Mouse (Mus musculus) intestine, embryonic 14.5 days (tissue): ENCODE measurements at regions not wholly inside any gene's neighbourhood (a gene's known extent, or its start where the extent isn't known, plus 50 kb on each side); places are given as distances from the start of the nearest gene placed in this dataset.
A peak's percentile ranks its signal among the peaks of the same experiment; 100 is the strongest.

Source experiments
- ATAC-seq: fragments of 200-750 bp; cut with Nextera tagmentation; replicated peaks from 2 replicates; pipeline ENCODE4 v1.8.0; 2017; ENCODE audit warnings: low read depth, moderate number of reproducible peaks, moderate TSS enrichment, moderate library complexity; ENCODE audit not compliant: low FRiP score, low TSS enrichment
- DNase-seq: peaks from one replicate; pipeline ENCODE4 v3.0.0-alpha.2; 2018; ENCODE audit warnings: low spot score
- H3K27ac ChIP-seq: fragments of 300-500 bp; sonication (generic); 2 replicates; pipeline ENCODE4 v1.5.1; 2014; ENCODE audit warnings: low read depth, mild to moderate bottlenecking, control low read depth
- H3K27me3 ChIP-seq: fragments of 300-500 bp; sonication (generic); replicated peaks from 2 replicates; pipeline ENCODE4 v1.6.1; 2014; ENCODE audit warnings: low read length, control low read depth; ENCODE audit not compliant: control insufficient read depth, insufficient read depth
- H3K36me3 ChIP-seq: fragments of 300-500 bp; sonication (generic); 2 replicates; pipeline ENCODE4 v1.6.1; 2014; ENCODE audit warnings: low read length, control low read depth; ENCODE audit not compliant: control insufficient read depth, insufficient read depth
- H3K4me1 ChIP-seq: fragments of 300-500 bp; sonication (generic); replicated peaks from 2 replicates; pipeline ENCODE4 v1.6.1; 2014; ENCODE audit warnings: low read length, control low read depth, mixed read lengths; ENCODE audit not compliant: control insufficient read depth, insufficient read depth
- H3K4me2 ChIP-seq: fragments of 300-500 bp; sonication (generic); 2 replicates; pipeline ENCODE4 v1.6.1; 2014; ENCODE audit warnings: low read length
- H3K4me3 ChIP-seq: fragments of 300-500 bp; sonication (generic); 2 replicates; pipeline ENCODE4 v1.5.1; 2014; ENCODE audit warnings: low read depth, low read length, control low read depth, mixed read lengths
- H3K9ac ChIP-seq: fragments of 300-500 bp; sonication (generic); 2 replicates; pipeline ENCODE4 v1.6.1; 2014; ENCODE audit warnings: mild to moderate bottlenecking, low read length
- H3K9me3 ChIP-seq: fragments of 300-500 bp; sonication (generic); 2 replicates; pipeline ENCODE4 v1.6.1; 2016; ENCODE audit warnings: low read length, control low read depth; ENCODE audit not compliant: control insufficient read depth
- WGBS: fragments of 180-500 bp; shearing (Covaris S2); extraction: QIAGEN DNeasy Blood & Tissue Kit; methylation state at CpG from one replicate; pipeline ENCODE4 v1.1.7; 2014; 5-methylcytosine and 5-hydroxymethylcytosine counted together

DNA sequence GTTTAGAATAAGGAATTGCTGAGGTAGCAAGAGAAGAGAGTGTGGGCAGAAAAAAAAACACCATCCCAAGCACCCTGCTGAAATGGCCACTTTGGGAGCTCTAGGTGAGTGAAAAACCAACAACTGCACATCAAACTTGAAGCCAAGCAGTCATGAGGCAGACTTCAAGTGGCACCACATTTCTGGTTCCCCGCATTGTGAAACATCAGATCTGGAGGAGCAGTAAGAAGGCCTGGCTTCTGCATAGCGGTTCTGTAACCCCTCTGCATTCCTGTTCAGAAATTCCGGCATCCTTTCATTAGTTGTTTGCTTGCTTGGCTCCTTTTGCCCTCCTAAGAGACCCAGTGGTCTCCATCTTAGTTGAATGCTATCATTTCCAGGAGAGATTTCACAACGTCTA lies 247.7 kb downstream of the Lmx1a start:
- Histone ChIP-seq H3K4me3 (no peak overlapping the region), H3K9me3 (no peaks in the 10 kb centered on the region), H3K4me2 (no peak overlapping the region), H3K27ac (no peak overlapping the region), H3K4me1 (no peaks in the 10 kb centered on the region), H3K36me3 (no peaks in the 10 kb centered on the region), H3K27me3 (no peaks in the 10 kb centered on the region), H3K9ac (no peak overlapping the region)
- 72% methylated on average over 4 of the region's 4 CpGs for WGBS
- ATAC-seq, result no peak
- no peak for DNase-seq

- DNase-seq, result no peak
- ATAC-seq, result no peak
- Histone ChIP-seq H3K4me2 (no peak overlapping the region), H3K9ac (no peak overlapping the region), H3K27me3 (no peaks in the 10 kb centered on the region), H3K4me1 (no peaks in the 10 kb centered on the region), H3K27ac (no peak overlapping the region), H3K4me3 (no peak overlapping the region), H3K9me3 (no peaks in the 10 kb centered on the region), H3K36me3 (no peaks in the 10 kb centered on the region)
- 69% methylated on average over 2 of the region's 2 CpGs for WGBS
Measured at GRCm38 (mm10) chr1:167938176-167938575, 249.1 kb downstream of the Lmx1a start.

GRCm38 (mm10) chr1:167942037-167942470 lies 253.0 kb downstream of the Lmx1a start:
- DNase-seq, result peak; percentile 60

DNA sequence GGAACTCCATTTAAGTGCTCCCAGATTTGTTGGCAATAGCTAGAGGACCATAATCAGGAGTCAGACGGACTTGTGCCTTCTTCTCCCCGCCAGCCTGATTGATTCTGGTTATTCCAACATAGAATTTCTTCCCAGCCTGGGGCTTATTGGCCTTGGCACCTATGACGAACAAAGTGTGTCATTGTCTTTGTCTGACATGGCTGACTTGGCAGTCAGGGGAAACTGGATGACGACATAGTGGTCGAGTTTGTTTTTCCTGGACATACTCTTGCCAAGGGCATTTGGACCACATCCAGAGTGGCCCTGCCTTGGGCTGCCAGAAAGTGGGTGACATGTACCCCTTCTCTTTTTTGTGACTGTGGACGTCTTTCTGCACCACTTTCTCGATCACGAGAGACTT lies 254.1 kb downstream of the Lmx1a start:
- H3K27me3 ChIP-seq, result no peaks in the 10 kb centered on the region
- whole genome bisulfite sequencing, result 85% methylated on average over 8 of the region's 8 CpGs
- H3K27ac ChIP-seq, result no peak overlapping the region

More at GRCm38 (mm10) chr1:167942037-167942470, 253.0 kb downstream of the Lmx1a start:
- H3K4me2 ChIP-seq, result no peak overlapping the region
- no peaks in the 10 kb centered on the region for H3K36me3 ChIP-seq
- H3K4me1 ChIP-seq, result no peaks in the 10 kb centered on the region
- ATAC-seq, result no peak
- H3K27ac ChIP-seq, result no peak overlapping the region
- H3K9me3 ChIP-seq, result no peaks in the 10 kb centered on the region
- H3K9ac ChIP-seq, result no peak overlapping the region
- no peaks in the 10 kb centered on the region for H3K27me3 ChIP-seq
- H3K4me3 ChIP-seq, result no peak overlapping the region
- 43% methylated on average over 8 of the region's 8 CpGs for WGBS

GRCm38 (mm10) chr1:167945615-167946252 lies 256.7 kb downstream of the Lmx1a start:
- Histone ChIP-seq H3K9ac (no peak overlapping the region), H3K4me3 (no peak overlapping the region), H3K4me1 (no peaks in the 10 kb centered on the region), H3K27ac (no peak overlapping the region), H3K4me2 (no peak overlapping the region), H3K36me3 (no peaks in the 10 kb centered on the region), H3K9me3 (no peaks in the 10 kb centered on the region), H3K27me3 (no peaks in the 10 kb centered on the region)
- DNase-seq (no peak), ATAC-seq (no peak)
- 75% methylated on average over 9 of the region's 9 CpGs for WGBS

More for the DNA sequence above, 254.1 kb downstream of the Lmx1a start:
- Histone ChIP-seq H3K9me3 (no peaks in the 10 kb centered on the region), H3K9ac (no peak overlapping the region), H3K4me3 (no peak overlapping the region), H3K4me1 (no peaks in the 10 kb centered on the region), H3K4me2 (no peak overlapping the region), H3K36me3 (no peaks in the 10 kb centered on the region)
- ATAC-seq (no peak), DNase-seq (no peak)

DNA sequence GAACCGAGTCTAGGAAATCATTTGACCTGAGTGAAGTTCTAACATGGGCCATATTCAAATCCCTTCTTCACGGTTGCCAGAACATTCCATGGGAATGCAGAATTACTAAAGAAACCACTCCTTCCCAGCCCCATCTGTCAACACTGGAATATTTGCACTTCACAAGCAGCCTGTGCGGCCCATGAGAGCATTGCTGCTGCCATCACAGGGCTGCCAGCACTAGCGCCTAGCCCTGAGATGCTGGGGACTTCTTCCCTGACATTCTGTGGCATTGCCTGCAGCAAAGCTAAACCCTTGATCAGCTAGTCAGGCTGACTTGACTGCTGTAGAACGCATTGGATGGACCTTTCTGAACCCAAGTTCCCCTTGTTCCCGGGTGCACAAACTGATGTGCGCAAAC lies 258.8 kb downstream of the Lmx1a start:
- H3K4me2 ChIP-seq, result no peak overlapping the region
- no peak overlapping the region for H3K9ac ChIP-seq
- no peaks in the 10 kb centered on the region for H3K9me3 ChIP-seq
- H3K36me3 ChIP-seq, result no peaks in the 10 kb centered on the region
- 80% methylated on average over 7 of the region's 7 CpGs for WGBS
- no peak overlapping the region for H3K27ac ChIP-seq
- no peak overlapping the region for H3K4me3 ChIP-seq
- ATAC-seq (no peak), DNase-seq (no peak)
- H3K4me1 ChIP-seq, result no peaks in the 10 kb centered on the region
- H3K27me3 ChIP-seq, result no peaks in the 10 kb centered on the region

DNA sequence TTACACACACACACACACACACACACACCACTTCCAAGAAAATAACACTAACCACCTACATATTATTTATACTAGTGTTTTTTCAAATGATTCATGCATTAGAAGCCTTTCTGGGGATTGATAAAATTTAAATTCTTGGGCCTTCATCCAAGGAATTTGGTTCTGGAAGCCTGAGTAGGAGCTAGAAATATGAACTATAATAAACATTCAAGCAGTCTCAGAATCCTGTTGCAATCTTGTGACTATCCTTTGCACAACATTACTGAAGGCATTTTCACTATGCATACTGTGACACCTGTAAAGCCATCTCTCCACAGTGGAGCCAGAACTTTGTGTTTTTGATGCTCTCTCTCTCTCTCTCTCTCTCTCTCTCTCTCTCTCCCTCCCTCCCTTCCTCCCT lies 262.7 kb downstream of the Lmx1a start:
- ATAC-seq (no peak), DNase-seq (no peak)
- H3K9me3 ChIP-seq, result no peaks in the 10 kb centered on the region
- no peak overlapping the region for H3K9ac ChIP-seq
- H3K36me3 ChIP-seq, result no peaks in the 10 kb centered on the region
- no peaks in the 10 kb centered on the region for H3K27me3 ChIP-seq
- H3K4me1 ChIP-seq, result no peaks in the 10 kb centered on the region
- no peak overlapping the region for H3K4me3 ChIP-seq
- no peak overlapping the region for H3K4me2 ChIP-seq
- H3K27ac ChIP-seq, result no peak overlapping the region

GRCm38 (mm10) chr1:167958531-167958930 lies 269.5 kb downstream of the Lmx1a start:
- DNase-seq (no peak), ATAC-seq (no peak)
- Histone ChIP-seq H3K27me3 (no peaks in the 10 kb centered on the region), H3K36me3 (no peaks in the 10 kb centered on the region), H3K9me3 (no peaks in the 10 kb centered on the region), H3K4me1 (no peaks in the 10 kb centered on the region), H3K27ac (no peak overlapping the region), H3K9ac (no peak overlapping the region), H3K4me2 (no peak overlapping the region), H3K4me3 (no peak overlapping the region)
- 89% methylated on average over 6 of the region's 6 CpGs for whole genome bisulfite sequencing

DNA sequence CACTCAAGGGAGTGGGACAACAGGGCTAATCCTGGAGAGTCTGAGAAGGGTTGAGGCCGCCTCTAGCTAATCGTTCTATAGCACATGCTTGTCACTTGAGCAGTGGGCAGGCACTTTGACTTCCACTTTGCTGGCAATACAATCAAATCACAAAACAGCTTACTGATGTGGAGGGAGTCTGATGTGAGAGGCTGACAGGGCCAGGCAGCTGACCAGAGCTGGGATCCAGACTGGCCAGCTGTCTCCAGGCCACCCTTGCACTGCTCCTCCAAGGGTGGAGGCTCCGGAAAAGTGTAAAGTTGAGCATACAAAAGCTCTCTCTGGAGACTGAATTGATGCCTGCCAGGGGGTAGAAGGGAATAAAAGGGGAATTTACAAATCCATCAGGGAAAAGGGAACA lies 280.5 kb downstream of the Lmx1a start:
- Histone ChIP-seq H3K27me3 (no peaks in the 10 kb centered on the region), H3K9me3 (no peaks in the 10 kb centered on the region), H3K36me3 (no peaks in the 10 kb centered on the region), H3K4me3 (no peak overlapping the region), H3K4me2 (no peak overlapping the region), H3K9ac (no peak overlapping the region), H3K4me1 (no peaks in the 10 kb centered on the region), H3K27ac (no peak overlapping the region)
- 82% methylated on average over 3 of the region's 3 CpGs for WGBS
- ATAC-seq (no peak), DNase-seq (no peak)
